Mouse (Mus musculus) embryo, embryonic 11 days (tissue): ENCODE measurements around the gene Dusp16.
"Not testable (repeated sequence)": the region's sequence is repeated elsewhere in the genome, so short reads cannot be mapped to it uniquely, and the experiment has no call there.

Experiments used
- DNase-seq: peaks from one replicate; pipeline ENCODE4 v3.0.0-alpha.2; 2015

Dusp16 gene

GRCm38 (mm10) chr6:134696146-134696545, 96.3 kb downstream of the Dusp16 start:
- no peak for DNase-seq

GRCm38 (mm10) chr6:134695625-134696024, 96.8 kb downstream of the Dusp16 start:
- DNase-seq, result no peak

GRCm38 (mm10) chr6:134694988-134695387, 97.4 kb downstream of the Dusp16 start:
- DNase-seq, result no peak

- DNase-seq, result no peak
Observed at GRCm38 (mm10) chr6:134694498-134694897, 97.9 kb downstream of the Dusp16 start.

GRCm38 (mm10) chr6:134685515-134685914, 106.9 kb downstream of the Dusp16 start:
- DNase-seq, result no peak

GRCm38 (mm10) chr6:134685040-134685439, 107.4 kb downstream of the Dusp16 start:
- DNase-seq, result no peak

- no peak for DNase-seq
Observed at GRCm38 (mm10) chr6:134684354-134684915, 108.0 kb downstream of the Dusp16 start.

- DNase-seq, result not testable (repeated sequence)
Observed at GRCm38 (mm10) chr6:134679330-134679729, 113.1 kb downstream of the Dusp16 start.

- no peak for DNase-seq
Observed at GRCm38 (mm10) chr6:134678037-134678436, 114.4 kb downstream of the Dusp16 start.

GRCm38 (mm10) chr6:134677504-134677903, 114.9 kb downstream of the Dusp16 start:
- no peak for DNase-seq

GRCm38 (mm10) chr6:134673712-134674111, 118.7 kb downstream of the Dusp16 start:
- not testable (repeated sequence) for DNase-seq

- DNase-seq, result no peak
Observed at GRCm38 (mm10) chr6:134670881-134671411, 121.5 kb downstream of the Dusp16 start.

- DNase-seq, result no peak
Observed at GRCm38 (mm10) chr6:134669179-134669865, 123.1 kb downstream of the Dusp16 start.

GRCm38 (mm10) chr6:134668519-134668918, 123.9 kb downstream of the Dusp16 start:
- no peak for DNase-seq

- DNase-seq, result no peak
Observed at GRCm38 (mm10) chr6:134665817-134666216, 126.6 kb downstream of the Dusp16 start.
